Comparison of ENCODE assay signal across 8 mouse cellular contexts in the genomic region with DNA sequence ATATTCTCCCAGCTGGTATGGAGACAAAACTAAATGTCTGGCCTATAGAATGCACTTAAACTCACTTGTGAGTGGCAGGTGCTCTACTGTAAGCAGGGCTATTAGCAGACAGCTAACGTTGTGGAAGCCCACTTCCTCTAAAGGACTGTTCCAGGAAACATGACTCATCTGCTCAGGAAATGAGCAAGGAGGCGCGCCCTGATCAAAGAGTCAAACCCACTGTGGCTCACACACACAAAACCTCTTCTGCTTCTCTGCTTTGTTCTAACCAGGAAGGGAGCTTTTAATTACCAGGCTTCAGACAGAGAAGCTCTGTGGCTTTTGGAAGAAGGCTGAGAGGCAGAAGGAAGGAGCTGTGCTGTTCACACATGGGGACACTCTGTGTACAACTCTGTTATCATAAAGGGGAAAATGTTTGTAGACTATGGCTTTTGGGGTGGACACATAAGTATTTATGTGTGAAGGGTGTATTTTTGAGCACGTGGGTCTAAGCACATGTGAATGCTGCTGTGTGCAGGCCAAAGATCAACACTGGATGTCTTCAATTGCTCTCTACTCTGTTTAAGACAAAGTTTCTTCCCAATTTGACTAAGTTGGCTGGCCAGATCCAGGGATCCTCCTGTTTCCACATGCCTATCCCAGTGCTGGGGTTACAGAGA.
DNase-seq lines count a peak whose midpoint lies in the region; ATAC-seq and TF ChIP-seq lines count a peak whose summit lies in the region.

No protein-coding gene starts in this region.

- H3K27me3 ChIP-seq in G1E (ENCODE audit: insufficient read depth, low read length): no peaks in the 10 kb centered on the region
- H3K27me3 ChIP-seq in heart, adult 2 months (ENCODE audit: control insufficient read depth, insufficient read depth, low read length): no peaks in the 10 kb centered on the region
- no peaks in the 10 kb centered on the region for H3K27me3 ChIP-seq in kidney, adult 2 months (replicated peaks; ENCODE audit: control insufficient read depth, insufficient read depth, low read length)

- no peak for TF ChIP-seq CTCF in G1E (IDR thresholded peaks at IDR 0.05; ENCODE audit: low read depth, low read length)
- no peak for TF ChIP-seq CTCF in heart, adult 2 months (IDR thresholded peaks at IDR 0.05)
- no peak for TF ChIP-seq CTCF in kidney, adult 2 months (conservative IDR thresholded peaks at IDR 0.05; ENCODE audit: insufficient read depth, insufficient read length, low read depth, low read length)

- H3K9ac ChIP-seq in heart, adult 2 months (ENCODE audit: low read depth, low read length): 0 out of 2 replicates have a peak overlapping the region, but pooled peaks have one; percentile 16

- ATAC-seq in G1E (ENCODE audit: extremely low read depth, insufficient number of reproducible peaks, low FRiP score, poor library complexity, severe bottlenecking): peak; percentile 93

- WGBS in heart, adult 2 months: 28% methylated on average over 4 of the region's 4 CpGs
- 47% methylated on average over 4 of the region's 4 CpGs for WGBS in kidney, adult 2 months

- H3K4me1 ChIP-seq in G1E (ENCODE audit: insufficient read depth, low read depth, low read length): peaks cover 52% of the 10 kb centered on the region
- H3K4me1 ChIP-seq in heart, adult 2 months (ENCODE audit: control insufficient read depth, insufficient read depth, low read length): peaks cover 18% of the 10 kb centered on the region
- no peaks in the 10 kb centered on the region for H3K4me1 ChIP-seq in kidney, adult 2 months (ENCODE audit: control insufficient read depth, insufficient read depth, low read length)

- no peaks in the 10 kb centered on the region for H3K79me2 ChIP-seq in heart, adult 2 months (replicated peaks; ENCODE audit: control insufficient read depth, insufficient read depth, low read length)

- H3K27ac ChIP-seq in heart, adult 2 months: peak overlapping the region; percentile 81
- peak overlapping the region; percentile 82 for H3K27ac ChIP-seq in kidney, adult 2 months (ENCODE audit: insufficient read depth, low read depth, low read length)

- H3K9me3 ChIP-seq in G1E (replicated peaks): no peaks in the 10 kb centered on the region

- TF ChIP-seq EP300 in heart, adult 2 months (IDR thresholded peaks at IDR 0.05; ENCODE audit: insufficient read depth, low read depth, low read length): peak; percentile 99

- peak; percentile 71; the same call in 1 of the 2 replicates for TF ChIP-seq POLR2A in heart, adult 2 months (IDR thresholded peaks at IDR 0.05; ENCODE audit: insufficient read depth, low read depth, low read length)
- TF ChIP-seq POLR2A in kidney, adult 2 months (IDR thresholded peaks at IDR 0.05; ENCODE audit: low read depth, low read length): no peak

- H3K36me3 ChIP-seq in G1E (replicated peaks): no peaks in the 10 kb centered on the region
- peaks cover 7% of the 10 kb centered on the region for H3K36me3 ChIP-seq in heart, adult 2 months (ENCODE audit: control insufficient read depth, insufficient read depth, low read length)
- H3K36me3 ChIP-seq in kidney, adult 2 months (ENCODE audit: control insufficient read depth, insufficient read depth, low read length): peaks cover 3% of the 10 kb centered on the region; the same call in 1 of the 2 replicates

- DNase-seq in G1E (ENCODE audit: low spot score): peak; percentile 14
- DNase-seq in brain, adult 2 months (ENCODE audit: low read depth, low spot score): peak; percentile 61
- DNase-seq in heart, adult 2 months: peak; percentile 65 to 84
- DNase-seq in kidney, adult 2 months: peak; percentile 82
- peak; percentile 69 for DNase-seq in lung, postnatal 14 days
- peak; percentile 20 to 39 for DNase-seq in spleen, postnatal 14 days (ENCODE audit: low spot score in 2 of 2)
- no peak for DNase-seq in right cerebral cortex, adult 18-20 months
- no peak for DNase-seq in cerebellum, adult 11-12 months

- no peak overlapping the region for H3K4me3 ChIP-seq in G1E (ENCODE audit: low read depth, low read length)
- no peak overlapping the region for H3K4me3 ChIP-seq in heart, adult 2 months
- no peak overlapping the region for H3K4me3 ChIP-seq in kidney, adult 2 months (ENCODE audit: insufficient read depth, low read depth, low read length)

- intact Hi-C loops in heart, adult 2 months (cut with DNase I): loop anchor here (1.0 to 5.0 kb wide), 3 partner anchors 22 to 161 kb away; no protein-coding TSS in a partner anchor

Comparison
In these comparisons a context has a peak if more than half of its experiments do, and no peak if none do; other contexts are left out.
1. DNase-seq: peak in G1E (single experiment), brain, adult 2 months (single experiment), heart, adult 2 months (2 of 2), kidney, adult 2 months (single experiment), lung, postnatal 14 days (single experiment) and spleen, postnatal 14 days (2 of 2); none in right cerebral cortex, adult 18-20 months (single experiment) and cerebellum, adult 11-12 months (single experiment).